In the genomic region with DNA sequence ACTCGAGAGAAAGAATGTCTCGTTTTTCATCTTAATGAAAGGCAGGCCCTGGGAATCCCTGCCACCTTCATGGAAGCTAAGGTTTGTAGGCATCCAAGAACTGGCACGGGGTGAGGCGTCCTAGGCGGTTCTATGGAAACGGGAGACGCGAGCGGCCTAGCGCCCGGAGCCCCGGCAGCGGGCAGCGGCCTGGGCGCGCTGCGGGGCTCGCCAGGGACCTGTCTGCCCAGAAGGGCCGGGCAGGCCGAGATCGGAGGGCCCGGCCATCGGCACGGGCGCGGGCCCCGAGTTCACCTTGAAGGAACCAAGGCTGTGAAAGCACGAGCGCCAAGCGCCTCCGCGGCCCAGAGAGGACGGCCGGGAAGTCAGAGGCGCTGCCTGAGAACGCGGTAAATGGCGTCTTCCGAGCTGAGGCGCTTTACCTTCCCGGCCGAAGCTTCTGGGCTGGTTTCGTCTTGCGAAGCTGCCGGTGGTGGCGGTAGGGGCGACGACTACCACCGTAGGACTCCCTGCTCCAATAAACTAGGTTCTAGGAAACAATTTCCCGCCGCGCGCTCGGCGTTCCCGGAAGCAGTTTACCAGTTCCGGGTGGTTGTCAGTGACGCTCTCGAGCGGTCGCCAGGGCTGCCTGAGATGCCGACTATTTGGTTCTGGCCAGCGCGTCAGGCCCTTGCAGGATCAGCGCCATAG, we compare ENCODE assay signal across 8 mouse cellular contexts. TPM values are rescaled to one million over a fixed set of nuclear protein-coding genes. Genes with fewer than 3 reads are reported as not detected.
DNase-seq lines count a peak whose midpoint lies in the region; ATAC-seq lines count a peak whose summit lies in the region.

Gene Slf1 (minus strand): TSS at position 543 of the 690 bp plus-strand sequence.
Gene 2210408I21Rik (plus strand): TSS at position 610 of the 690 bp plus-strand sequence.

- ATAC-seq in hindbrain, embryonic 16.5 days: peak; percentile 99

- H3K79me2 ChIP-seq in macrophage (ENCODE audit: inconsistent target): peaks cover 32% of the 10 kb centered on the region; the same call in 1 of the 2 replicates

- H3K27me3 ChIP-seq in hindbrain, embryonic 16.5 days (replicated peaks; ENCODE audit: control insufficient read depth, insufficient read depth, low read length): no peaks in the 10 kb centered on the region

- H3K9ac ChIP-seq in hindbrain, embryonic 16.5 days (ENCODE audit: low read depth, low read length): peak within 1 kb of the TSS; percentile 93

- H3K36me3 ChIP-seq in hindbrain, embryonic 16.5 days (ENCODE audit: control insufficient read depth, insufficient read depth, low read length): no peaks in the 10 kb centered on the region
- no peaks in the 10 kb centered on the region for H3K36me3 ChIP-seq in macrophage (ENCODE audit: inconsistent target)

- under 1% methylated on average over 53 of the region's 65 CpGs for WGBS in hindbrain, embryonic 16.5 days
- WGBS in macrophage (ENCODE audit: missing documents): under 1% methylated on average over 64 of the region's 65 CpGs

- H3K9me3 ChIP-seq in hindbrain, embryonic 16.5 days (ENCODE audit: control insufficient read depth, low read length): no peaks in the 10 kb centered on the region

- peak within 1 kb of the TSS; percentile 88 for H3K27ac ChIP-seq in hindbrain, embryonic 16.5 days (ENCODE audit: low read depth, low read length)
- H3K27ac ChIP-seq in macrophage: no peak within 1 kb of the TSS

- H3K4me1 ChIP-seq in hindbrain, embryonic 16.5 days (ENCODE audit: control insufficient read depth, insufficient read depth, low read depth, low read length): peaks cover 6% of the 10 kb centered on the region

- H3K4me3 ChIP-seq in hindbrain, embryonic 16.5 days (ENCODE audit: low read length): peak within 1 kb of the TSS; percentile 99
- peak within 1 kb of the TSS; percentile 61 for H3K4me3 ChIP-seq in macrophage (ENCODE audit: inconsistent target)

- H3K4me2 ChIP-seq in hindbrain, embryonic 16.5 days (ENCODE audit: low read length): peak within 1 kb of the TSS; percentile 74

- peak; percentile 82 for DNase-seq in T-cell, adult 2 months (ENCODE audit: low spot score)
- peak; percentile 85 to 88 for DNase-seq in cerebellum, postnatal 36 days
- peak; percentile 87 for DNase-seq in gastrocnemius, adult 18-20 months (ENCODE audit: low spot score)
- DNase-seq in left cerebral cortex, adult 18-20 months (ENCODE audit: low spot score in 2 of 2): peak; percentile 89 to 92
- DNase-seq in right cerebral cortex, adult 18-20 months: peak; percentile 92
- DNase-seq in urinary bladder, postnatal 10 days (ENCODE audit: low spot score): peak; percentile 56

RNA-seq across cellular contexts. Expression of gene Slf1, which starts in this region (rescaled TPM):
- 1 to 10 TPM; 9.0 to 9.3 TPM for total RNA-seq in gastrocnemius, adult 18-20 months (2021)
- polyA plus RNA-seq in hindbrain, embryonic 16.5 days (2015; fragmentation: Nextera tagmentation; extraction: Ambion mirVana): 25.6 and 29.7 TPM in 2 replicates
- total RNA-seq in left cerebral cortex, adult 18-20 months (2021): 10 to 100 TPM; 23.1 to 25.2 TPM
- 10 to 100 TPM in 23 of 26 experiments, 1 to 10 TPM in 3; 8.1 to 51.1 (median 26.0) TPM for total RNA-seq in macrophage (2018; cell fraction: chromatin; rRNA removed)
- 1 to 10 TPM; 2.5 to 6.3 (median 5.1) TPM for total RNA-seq in macrophage (2018; cell fraction: cytosol; rRNA removed)
- total RNA-seq in macrophage (2018; cell fraction: nucleus; rRNA removed): 10 to 100 TPM in 17 of 26 experiments, 1 to 10 TPM in 9; 3.6 to 49.9 (median 15.6) TPM
- polyA plus RNA-seq in macrophage (2018): 3.3 to 10.0 TPM (median 3.7 TPM) in 3 replicates

RNA-seq across cellular contexts. Expression of gene 2210408I21Rik, which starts in this region (rescaled TPM):
- 1 to 10 TPM; 5.3 to 5.5 TPM for total RNA-seq in gastrocnemius, adult 18-20 months (2021)
- polyA plus RNA-seq in hindbrain, embryonic 16.5 days (2015; fragmentation: Nextera tagmentation; extraction: Ambion mirVana): 10.3 and 12.5 TPM in 2 replicates
- 10 to 100 TPM; 25.4 to 28.6 TPM for total RNA-seq in left cerebral cortex, adult 18-20 months (2021)
- 10 to 100 TPM in 24 of 26 experiments, 1 to 10 TPM in 2; 7.4 to 35.7 (median 21.8) TPM for total RNA-seq in macrophage (2018; cell fraction: chromatin; rRNA removed)
- total RNA-seq in macrophage (2018; cell fraction: cytosol; rRNA removed): 1 to 10 TPM; 2.2 to 5.5 (median 4.1) TPM
- 10 to 100 TPM in 17 of 26 experiments, 1 to 10 TPM in 9; 4.2 to 21.4 (median 11.0) TPM for total RNA-seq in macrophage (2018; cell fraction: nucleus; rRNA removed)
- 2.0 to 2.4 TPM (median 2.1 TPM) in 3 replicates for polyA plus RNA-seq in macrophage (2018)

Comparison
In these comparisons a context has a peak if more than half of its experiments do, and no peak if none do; other contexts are left out.
1. RNA of gene 2210408I21Rik (total RNA-seq): 25.4 to 28.6 TPM in left cerebral cortex, adult 18-20 months; 5.3 to 5.5 TPM in gastrocnemius, adult 18-20 months; every median in the first group is over 4 times any median in the second.
2. Peak in every context shown above with its lines, with median percentiles within 50 percentile points of each other: DNase-seq.